In the genomic region with DNA sequence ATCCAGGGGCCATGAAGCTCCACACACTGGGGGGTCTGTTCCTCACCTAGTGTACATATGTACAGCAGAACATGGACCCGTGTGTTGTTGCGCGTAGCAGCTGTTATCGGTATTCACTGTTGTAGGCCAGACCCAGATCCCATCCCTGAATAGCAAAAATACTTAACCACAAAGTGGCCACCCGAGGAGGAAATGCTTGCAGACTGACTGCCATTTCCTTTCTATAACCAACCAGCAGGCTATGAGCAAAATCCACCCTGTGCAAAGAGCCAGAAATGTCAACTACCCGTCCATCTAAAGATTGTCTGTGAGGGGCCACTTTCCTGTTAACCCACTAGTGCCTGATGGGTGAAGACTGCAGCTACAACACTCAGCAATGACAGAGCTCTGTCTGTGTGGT, we compare ENCODE assay signal across 28 mouse cellular contexts.
"Had no signal": no experiment of that assay in that cellular context is flagged by ENCODE, and none has a peak within 500 bp of the region (broad histone marks: within the 10 kb centered on the region; RNA-seq: fewer than 3 reads in every experiment).

No protein-coding gene starts in this region.

- H3K27me3 ChIP-seq: heart, embryonic 15.5 days; hindbrain, embryonic 12.5 days; hindbrain, embryonic 15.5 days; kidney, embryonic 15.5 days; limb, embryonic 13.5 days; liver, embryonic 12.5 days had no signal

- H3K36me3 ChIP-seq: heart, embryonic 13.5 days; heart, embryonic 15.5 days; hindbrain, embryonic 10.5 days; hindbrain, embryonic 12.5 days; hindbrain, embryonic 15.5 days; kidney, embryonic 15.5 days; limb, embryonic 13.5 days; limb, embryonic 15.5 days; liver, embryonic 12.5 days had no signal

- H3K27ac ChIP-seq: heart, adult 2 months; heart, embryonic 13.5 days; heart, embryonic 15.5 days; hindbrain, embryonic 10.5 days; hindbrain, embryonic 12.5 days; hindbrain, embryonic 15.5 days; hindbrain, postnatal 0 days; kidney, embryonic 15.5 days; kidney, postnatal 0 days; layer of hippocampus, adult 2 months; left cerebral cortex, adult 2 months; limb, embryonic 13.5 days; limb, embryonic 15.5 days; liver, embryonic 14.5 days had no signal

- H3K9ac ChIP-seq: heart, embryonic 13.5 days; heart, embryonic 15.5 days; hindbrain, embryonic 12.5 days; hindbrain, embryonic 15.5 days; kidney, embryonic 15.5 days; limb, embryonic 13.5 days; limb, embryonic 15.5 days; liver, embryonic 12.5 days; liver, embryonic 14.5 days had no signal

- H3K4me1 ChIP-seq: heart, embryonic 15.5 days; hindbrain, embryonic 10.5 days; hindbrain, embryonic 12.5 days; hindbrain, embryonic 15.5 days; kidney, embryonic 15.5 days; limb, embryonic 13.5 days; limb, embryonic 15.5 days; liver, embryonic 12.5 days had no signal

- DNase-seq: gastrocnemius, postnatal 14 days; gastrocnemius, postnatal 36 days; heart, adult 11 months; heart, adult 2 months; heart, postnatal 14 days; heart, postnatal 36 days; kidney, adult 11 months; kidney, adult 2 months; kidney, adult 9 months; kidney, postnatal 25 days; kidney, postnatal 4 days; left cerebral cortex, postnatal 4 days had no signal

- H3K4me2 ChIP-seq: heart, embryonic 11.5 days; heart, embryonic 13.5 days; heart, embryonic 15.5 days; hindbrain, embryonic 12.5 days; hindbrain, embryonic 15.5 days; kidney, embryonic 15.5 days; limb, embryonic 13.5 days; limb, embryonic 15.5 days; liver, embryonic 12.5 days had no signal

- H3K4me3 ChIP-seq: heart, adult 2 months; heart, embryonic 13.5 days; heart, embryonic 15.5 days; hindbrain, embryonic 10.5 days; hindbrain, embryonic 12.5 days; hindbrain, embryonic 15.5 days; kidney, embryonic 15.5 days; layer of hippocampus, adult 2 months; left cerebral cortex, adult 2 months; limb, embryonic 13.5 days; limb, embryonic 15.5 days; liver, embryonic 12.5 days had no signal

- ATAC-seq: hindbrain, postnatal 0 days; intestine, embryonic 16.5 days; liver, embryonic 12.5 days had no signal

- H3K9me3 ChIP-seq: heart, embryonic 13.5 days; heart, embryonic 15.5 days; hindbrain, embryonic 10.5 days; hindbrain, embryonic 12.5 days; hindbrain, embryonic 15.5 days; kidney, embryonic 15.5 days; limb, embryonic 13.5 days; limb, embryonic 15.5 days; liver, embryonic 12.5 days had no signal
